Mouse (Mus musculus) embryonic facial prominence, embryonic 10.5 days (tissue): Measurements from ENCODE around the gene Rpl36al. TPM values are rescaled to one million over a fixed set of nuclear protein-coding genes. Genes with fewer than 3 reads are reported as not detected.

Experiments used
- DNase-seq: peaks from one replicate; pipeline ENCODE4 v3.0.0-alpha.2; 2017; ENCODE audit warnings: low spot score
- H3K27ac ChIP-seq: fragments of 300-500 bp; sonication (generic); replicated peaks from 2 replicates; pipeline ENCODE4 v1.5.1; 2016; ENCODE audit warnings: mild to moderate bottlenecking
- H3K27me3 ChIP-seq: fragments of 300-500 bp; sonication (generic); replicated peaks from 2 replicates; pipeline ENCODE4 v1.6.1; 2016; ENCODE audit warnings: low read depth, mild to moderate bottlenecking; ENCODE audit not compliant: poor library complexity, severe bottlenecking
- H3K36me3 ChIP-seq: fragments of 300-500 bp; sonication (generic); replicated peaks from 2 replicates; pipeline ENCODE4 v1.6.1; 2016; ENCODE audit warnings: mild to moderate bottlenecking, moderate library complexity
- H3K4me1 ChIP-seq: fragments of 300-500 bp; sonication (generic); 2 replicates; pipeline ENCODE4 v1.6.1; 2016
- H3K4me3 ChIP-seq: fragments of 300-500 bp; sonication (generic); 2 replicates; pipeline ENCODE4 v1.5.1; 2016; ENCODE audit warnings: mild to moderate bottlenecking, moderate library complexity
- H3K9me3 ChIP-seq: fragments of 300-500 bp; sonication (generic); 2 replicates; pipeline ENCODE4 v1.6.1; 2016; ENCODE audit warnings: mild to moderate bottlenecking
- WGBS: fragments of 180-500 bp; shearing (Covaris S2); methylation state at CpG from one replicate; pipeline ENCODE4 v1.1.7; 2016; 5-methylcytosine and 5-hydroxymethylcytosine counted together
- polyA plus RNA-seq: library from polyadenylated mRNA; unstranded; fragments of >200 nt; fragmentation: Nextera tagmentation; extraction: Ambion mirVana; gene quantifications from 2 replicates; pipeline ENCODE4 v1.2.1, GENCODE M21; 2016

Rpl36al gene
- polyA plus RNA-seq, 1 experiment from 2014 or later: 553 TPM

- Histone ChIP-seq H3K36me3 (peaks cover 86% of the 10 kb centered on the region), H3K27ac (no peak overlapping the region), H3K9me3 (no peaks in the 10 kb centered on the region), H3K4me1 (no peaks in the 10 kb centered on the region), H3K4me3 (no peak overlapping the region), H3K27me3 (no peaks in the 10 kb centered on the region)
- 94% methylated on average over 7 of the region's 7 CpGs for WGBS
- no peak for DNase-seq
Measured at GRCm38 (mm10) chr12:69207926-69208325, 24.0 kb upstream of the Rpl36al start.

GRCm38 (mm10) chr12:69207396-69207795 lies 23.5 kb upstream of the Rpl36al start:
- no peak overlapping the region for H3K27ac ChIP-seq
- H3K9me3 ChIP-seq: no peaks in the 10 kb centered on the region
- H3K27me3 ChIP-seq: no peaks in the 10 kb centered on the region
- H3K4me3 ChIP-seq: no peak overlapping the region
- peaks cover 86% of the 10 kb centered on the region for H3K36me3 ChIP-seq
- 96% methylated on average over 8 of the region's 8 CpGs for WGBS
- no peaks in the 10 kb centered on the region for H3K4me1 ChIP-seq
- DNase-seq: no peak

GRCm38 (mm10) chr12:69204052-69204833 lies 20.4 kb upstream of the Rpl36al start, which contains the start of gene Gm49384:
Gm49384 (minus strand) TSS chr12:69204267.
- Histone ChIP-seq H3K4me3 (no peak within 1 kb of the TSS), H3K9me3 (no peaks in the 10 kb centered on the region), H3K27me3 (no peaks in the 10 kb centered on the region), H3K36me3 (peaks cover 84% of the 10 kb centered on the region), H3K4me1 (peaks cover under 1% of the 10 kb centered on the region; the same call in 1 of the 2 replicates), H3K27ac (no peak within 1 kb of the TSS)
- DNase-seq: no peak
- 91% methylated on average over 16 of the region's 16 CpGs for WGBS

GRCm38 (mm10) chr12:69198985-69199384 lies 15.1 kb upstream of the Rpl36al start:
- H3K27me3 ChIP-seq: no peaks in the 10 kb centered on the region
- H3K27ac ChIP-seq: no peak overlapping the region
- no peak for DNase-seq
- H3K4me3 ChIP-seq: peak overlapping the region; percentile 28; the same call in 1 of the 2 replicates
- peaks cover 52% of the 10 kb centered on the region for H3K36me3 ChIP-seq
- no peaks in the 10 kb centered on the region for H3K9me3 ChIP-seq
- peaks cover 31% of the 10 kb centered on the region for H3K4me1 ChIP-seq

GRCm38 (mm10) chr12:69198164-69198535 lies 14.3 kb upstream of the Rpl36al start, which contains the start of gene Dnaaf2:
Dnaaf2 (minus strand) TSS chr12:69198429.
- peaks cover 31% of the 10 kb centered on the region for H3K4me1 ChIP-seq
- H3K9me3 ChIP-seq: no peaks in the 10 kb centered on the region
- peak within 1 kb of the TSS; percentile 91 for H3K27ac ChIP-seq
- peak within 1 kb of the TSS; percentile 94 for H3K4me3 ChIP-seq
- peak; percentile 84 for DNase-seq
- WGBS: under 1% methylated on average over 18 of the region's 18 CpGs
- peaks cover 50% of the 10 kb centered on the region for H3K36me3 ChIP-seq
- no peaks in the 10 kb centered on the region for H3K27me3 ChIP-seq

- Histone ChIP-seq H3K27me3 (no peaks in the 10 kb centered on the region), H3K27ac (peak overlapping the region; percentile 91), H3K4me1 (peaks cover 31% of the 10 kb centered on the region), H3K9me3 (no peaks in the 10 kb centered on the region), H3K36me3 (peaks cover 50% of the 10 kb centered on the region), H3K4me3 (peak overlapping the region; percentile 94)
- WGBS: under 1% methylated on average over 94 of the region's 94 CpGs
- DNase-seq: peak; percentile 67
Measured at GRCm38 (mm10) chr12:69197378-69198163, 13.7 kb upstream of the Rpl36al start.

GRCm38 (mm10) chr12:69196444-69197377 lies 12.8 kb upstream of the Rpl36al start, which contains the start of gene Gm49383:
Gm49383 (minus strand) TSS chr12:69197104.
- H3K4me3 ChIP-seq: peak within 1 kb of the TSS; percentile 94
- WGBS: under 1% methylated on average over 75 of the region's 75 CpGs
- H3K36me3 ChIP-seq: peaks cover 50% of the 10 kb centered on the region
- H3K4me1 ChIP-seq: peaks cover 31% of the 10 kb centered on the region
- peak; percentile 85 for DNase-seq
- no peaks in the 10 kb centered on the region for H3K27me3 ChIP-seq
- peak within 1 kb of the TSS; percentile 91 for H3K27ac ChIP-seq
- no peaks in the 10 kb centered on the region for H3K9me3 ChIP-seq

GRCm38 (mm10) chr12:69192637-69193036 lies 8.8 kb upstream of the Rpl36al start:
- Histone ChIP-seq H3K27ac (no peak overlapping the region), H3K27me3 (no peaks in the 10 kb centered on the region), H3K9me3 (peaks cover 4% of the 10 kb centered on the region; the same call in 1 of the 2 replicates), H3K4me3 (no peak overlapping the region), H3K4me1 (peaks cover 15% of the 10 kb centered on the region), H3K36me3 (peaks cover 59% of the 10 kb centered on the region)
- 96% methylated on average over 2 of the region's 2 CpGs for WGBS
- no peak for DNase-seq

- H3K27ac ChIP-seq: no peak overlapping the region
- H3K36me3 ChIP-seq: peaks cover 65% of the 10 kb centered on the region
- H3K4me1 ChIP-seq: peaks cover 17% of the 10 kb centered on the region
- WGBS: 89% methylated on average over 5 of the region's 5 CpGs
- H3K27me3 ChIP-seq: no peaks in the 10 kb centered on the region
- DNase-seq: no peak
- no peak overlapping the region for H3K4me3 ChIP-seq
- peaks cover 4% of the 10 kb centered on the region; the same call in 1 of the 2 replicates for H3K9me3 ChIP-seq
Measured at GRCm38 (mm10) chr12:69191396-69191795, 7.5 kb upstream of the Rpl36al start.

GRCm38 (mm10) chr12:69190522-69190921 lies 6.6 kb upstream of the Rpl36al start:
- Histone ChIP-seq H3K9me3 (peaks cover 4% of the 10 kb centered on the region; the same call in 1 of the 2 replicates), H3K4me3 (no peak overlapping the region), H3K4me1 (peaks cover 17% of the 10 kb centered on the region), H3K27me3 (no peaks in the 10 kb centered on the region), H3K36me3 (peaks cover 67% of the 10 kb centered on the region), H3K27ac (no peak overlapping the region)
- WGBS: 100% methylated on average over 1 of the region's 1 CpGs
- DNase-seq: no peak

GRCm38 (mm10) chr12:69190074-69190473 lies 6.2 kb upstream of the Rpl36al start:
- Histone ChIP-seq H3K4me3 (no peak overlapping the region), H3K27ac (no peak overlapping the region), H3K4me1 (peaks cover 17% of the 10 kb centered on the region), H3K9me3 (peaks cover 4% of the 10 kb centered on the region; the same call in 1 of the 2 replicates), H3K27me3 (no peaks in the 10 kb centered on the region), H3K36me3 (peaks cover 69% of the 10 kb centered on the region)
- DNase-seq: no peak
- 87% methylated on average over 9 of the region's 9 CpGs for WGBS
